Mouse (Mus musculus) gastrocnemius, postnatal 4 days (tissue): ENCODE results near the gene Zbp1. TPM values are rescaled to one million over a fixed set of nuclear protein-coding genes. Genes with fewer than 3 reads are reported as not detected.

ENCODE experiments used
- DNase-seq, 2 experiments: peaks; one replicate each; pipeline ENCODE4 v3.0.0; 2021 to 2022; ENCODE audit warnings: low spot score in 2 of 2, mixed read lengths in 2 of 2
- total RNA-seq, 2 experiments: library from RNA; stranded (reverse); gene quantifications; 2 replicates each; pipeline ENCODE4 v1.2.3; 2021

Gene Zbp1
- total RNA-seq, 2 experiments from 2014 or later = 0.52 to 0.54 TPM

DNA sequence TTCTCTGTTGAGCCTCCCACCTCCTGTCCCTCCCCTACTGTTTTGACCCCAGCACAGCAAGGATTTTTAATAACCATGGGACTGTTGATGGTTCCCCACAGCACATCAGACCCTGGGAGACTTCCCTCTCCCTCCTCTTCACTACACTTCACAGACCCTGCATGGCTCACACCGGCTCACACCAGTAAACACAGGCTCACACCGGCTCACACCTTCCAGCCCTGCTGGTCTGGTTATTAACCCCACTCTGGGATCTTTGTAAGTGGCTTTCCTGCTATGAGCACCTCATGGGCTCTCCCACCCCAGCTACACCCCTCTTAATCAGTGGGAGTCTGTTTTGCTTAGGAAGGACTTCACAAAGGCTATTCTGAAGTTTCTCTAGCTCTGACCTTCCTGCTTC is 29.2 kb upstream of the Zbp1 start:
- DNase-seq = no peak

DNA sequence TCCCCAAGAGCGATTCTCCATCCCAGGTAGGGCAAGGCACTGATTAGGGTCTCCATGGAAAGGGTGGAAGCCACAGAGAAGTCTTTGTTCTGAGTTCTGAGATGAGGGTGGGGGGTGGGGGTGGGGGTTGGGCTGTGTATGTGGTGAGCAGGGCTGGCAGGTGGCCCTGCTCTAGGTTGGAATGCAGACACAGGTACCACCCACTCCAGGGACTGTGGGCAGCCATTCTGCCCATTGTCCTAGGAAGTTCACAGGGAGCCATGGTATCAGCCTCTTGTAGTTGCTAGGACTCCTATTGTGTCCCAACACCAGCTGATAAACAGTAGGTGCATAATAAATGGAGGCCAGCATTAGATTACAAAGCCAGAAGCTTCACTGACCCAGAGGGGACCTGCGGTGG is 28.5 kb upstream of the Zbp1 start:
- no peak for DNase-seq

DNA sequence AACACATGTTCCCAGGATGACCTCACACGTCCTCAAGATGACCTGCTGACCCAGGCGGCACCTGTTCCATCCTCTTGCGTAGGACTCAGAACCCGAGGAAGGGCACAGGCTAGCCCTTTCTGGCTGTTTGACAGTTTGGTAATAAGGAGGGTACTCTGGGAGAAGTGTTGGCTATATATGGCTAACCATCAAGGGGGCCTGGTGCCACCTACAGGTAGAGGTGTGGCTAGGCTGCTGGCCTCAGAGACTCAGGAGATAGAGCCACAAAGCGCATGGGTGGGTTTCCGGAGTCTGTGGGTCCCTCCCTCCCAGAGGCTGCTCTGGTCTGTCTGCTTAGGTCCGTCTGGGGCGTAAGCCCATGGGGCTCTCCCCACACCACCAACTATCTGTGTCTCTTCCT is 28.0 kb upstream of the Zbp1 start:
- DNase-seq = no peak

DNA sequence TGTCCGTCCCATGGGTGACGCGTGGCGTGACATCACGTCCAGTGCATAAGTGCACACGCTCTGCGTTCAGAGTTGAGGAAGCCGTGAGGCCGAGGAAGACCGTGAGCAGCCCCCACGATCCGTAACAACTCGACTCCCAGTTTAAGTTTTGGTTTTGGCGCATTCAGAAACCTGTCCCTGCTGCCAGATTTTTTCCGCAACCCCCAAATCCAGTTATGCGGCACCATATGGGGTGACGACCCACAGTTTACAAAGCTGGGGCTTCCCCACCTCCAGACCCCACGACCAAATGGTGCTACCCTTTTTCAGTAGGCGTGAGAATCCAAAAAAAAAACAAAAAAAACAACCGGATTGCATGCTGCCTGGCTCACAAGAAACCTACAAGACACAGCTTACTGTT is 26.5 kb upstream of the Zbp1 start:
- no peak for DNase-seq

DNA sequence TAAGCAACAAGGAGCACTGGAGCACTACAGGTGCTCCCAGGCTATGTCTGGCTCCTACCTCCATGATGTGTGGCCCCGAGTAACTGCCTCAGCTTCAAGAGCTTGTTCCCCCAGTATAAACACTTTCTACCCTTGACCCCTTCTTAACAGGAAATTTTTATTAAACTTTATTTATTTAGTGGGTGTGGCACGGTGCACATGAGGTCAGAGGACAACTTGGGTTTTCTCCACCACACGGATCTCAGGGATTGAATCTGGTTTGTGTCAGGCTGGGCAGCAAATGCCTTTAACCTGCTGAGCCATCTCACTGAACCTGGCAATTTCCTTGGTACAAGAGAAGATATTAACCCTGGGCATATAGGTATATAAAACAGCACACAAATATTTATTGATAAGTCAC is 25.4 kb upstream of the Zbp1 start:
- DNase-seq = no peak

DNA sequence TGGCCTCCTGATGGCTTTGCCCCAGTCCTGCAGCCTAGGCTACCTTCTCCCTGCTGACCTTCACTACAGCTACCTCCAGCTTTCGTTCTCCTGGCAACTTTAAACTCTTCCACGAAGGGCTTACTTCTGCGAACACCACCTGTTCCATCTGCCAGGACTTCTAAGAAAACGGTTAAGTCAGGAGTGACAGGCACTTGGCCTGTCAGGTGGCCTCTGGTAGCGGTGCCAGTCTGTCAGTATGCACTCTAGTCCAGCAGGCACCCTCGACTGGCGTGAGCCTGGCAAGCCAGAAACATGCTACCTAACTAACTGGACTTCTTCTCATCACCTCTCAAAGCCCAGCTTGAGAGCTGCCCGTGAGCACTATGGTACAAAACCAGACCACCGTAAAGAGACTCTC is 24.9 kb upstream of the Zbp1 start:
- DNase-seq = no peak

DNA sequence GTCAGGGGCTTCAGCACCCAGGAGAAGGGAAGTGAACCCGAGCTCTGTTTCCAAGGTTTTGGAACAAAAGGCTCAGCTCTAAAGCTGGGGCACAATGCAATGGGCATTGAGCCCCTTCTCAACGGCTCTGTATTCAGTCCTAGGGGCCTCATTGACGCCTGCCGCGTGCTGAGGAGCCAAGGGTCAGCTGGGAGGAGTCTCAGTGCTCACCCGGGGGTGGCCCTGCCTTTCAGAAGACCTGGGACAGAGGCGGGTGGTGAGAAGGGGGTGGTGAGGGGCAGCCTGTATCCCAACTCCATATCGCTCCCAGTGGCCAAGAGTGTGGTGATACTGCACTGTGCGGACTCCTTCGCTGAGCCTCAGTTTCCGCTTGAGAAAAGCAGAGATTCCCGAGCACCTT is 24.2 kb upstream of the Zbp1 start:
- no peak for DNase-seq

DNA sequence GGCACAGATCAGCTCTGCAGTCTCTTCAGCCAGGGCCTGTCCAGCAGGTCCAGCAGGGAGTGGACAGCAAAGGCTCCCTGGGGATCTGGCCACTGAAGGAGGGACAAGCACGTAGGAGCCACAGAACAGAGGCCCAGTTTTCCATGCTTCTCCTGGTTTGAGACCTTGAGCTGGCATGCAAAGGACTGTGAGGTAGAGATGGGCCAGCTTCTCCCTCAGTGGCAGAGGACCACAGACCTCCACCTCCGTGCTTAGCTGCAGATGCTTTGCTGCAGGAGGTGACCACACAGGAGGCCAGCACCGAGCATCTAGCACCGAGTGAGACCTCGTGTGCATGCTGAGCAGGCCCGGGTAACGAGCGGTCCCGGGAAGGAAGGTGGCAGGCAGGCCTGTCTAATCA is 22.0 kb upstream of the Zbp1 start:
- DNase-seq = no peak

DNA sequence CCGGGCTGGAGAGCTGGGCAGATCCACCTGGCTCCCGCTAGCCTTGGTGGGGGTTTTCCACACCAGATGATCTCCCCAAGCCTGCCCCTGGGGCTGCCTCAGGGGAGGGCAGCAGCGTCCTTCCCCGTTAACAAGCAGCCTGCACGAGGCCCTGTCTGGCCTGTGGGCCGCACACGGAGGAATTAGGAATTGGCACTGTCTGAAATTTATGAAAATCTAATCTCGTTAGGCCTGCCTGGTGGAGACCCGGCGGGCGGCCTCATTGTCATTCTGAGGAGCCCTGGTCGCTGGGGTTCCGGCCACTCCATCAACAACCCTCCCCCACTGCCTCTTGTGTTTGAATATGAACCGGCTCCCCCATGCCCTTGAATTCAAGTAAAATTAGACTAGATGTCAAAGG is 19.8 kb upstream of the Zbp1 start:
- no peak for DNase-seq

DNA sequence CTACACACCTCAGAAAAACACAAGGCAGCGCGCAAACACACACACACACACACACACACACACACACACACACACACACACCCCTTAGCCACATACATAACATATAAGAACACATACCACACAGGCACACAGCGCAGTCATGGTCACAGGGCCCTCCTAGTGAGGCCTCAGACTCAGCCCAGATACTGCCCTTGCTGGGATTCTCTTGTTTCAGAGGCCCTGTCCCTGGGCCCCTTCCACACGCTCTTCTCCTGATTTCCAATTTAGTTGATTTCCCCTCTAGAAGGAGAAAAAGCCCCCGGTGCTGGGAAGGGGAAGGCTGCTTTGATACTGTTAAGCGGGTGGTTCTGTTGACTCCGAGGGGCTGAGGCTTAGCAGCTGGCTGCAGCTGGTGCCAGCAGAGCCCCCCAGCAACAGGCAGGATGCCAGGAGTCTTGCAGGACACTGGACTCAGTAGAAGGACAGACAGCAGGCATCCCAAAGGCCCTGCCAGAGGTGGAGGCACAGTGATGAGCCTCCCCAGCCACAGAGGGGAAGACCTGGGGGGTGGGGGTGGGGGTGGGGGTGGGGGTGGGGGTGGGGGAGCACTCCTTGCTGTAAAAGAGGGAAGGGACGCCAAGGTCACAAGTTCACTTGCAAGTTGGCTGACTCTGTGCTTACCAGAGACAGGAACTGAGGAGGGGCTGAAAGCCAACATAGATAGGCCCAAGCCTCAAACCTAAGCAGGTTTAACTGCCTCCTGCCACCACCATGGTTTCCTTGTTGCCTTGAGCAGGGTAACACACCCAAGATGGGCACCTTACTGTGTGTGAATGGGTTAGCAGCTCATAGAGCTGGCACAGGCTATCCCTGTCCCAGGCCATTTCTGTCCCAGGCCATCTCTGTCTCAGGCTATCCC is 17.0 kb upstream of the Zbp1 start:
- no peak for DNase-seq

DNA sequence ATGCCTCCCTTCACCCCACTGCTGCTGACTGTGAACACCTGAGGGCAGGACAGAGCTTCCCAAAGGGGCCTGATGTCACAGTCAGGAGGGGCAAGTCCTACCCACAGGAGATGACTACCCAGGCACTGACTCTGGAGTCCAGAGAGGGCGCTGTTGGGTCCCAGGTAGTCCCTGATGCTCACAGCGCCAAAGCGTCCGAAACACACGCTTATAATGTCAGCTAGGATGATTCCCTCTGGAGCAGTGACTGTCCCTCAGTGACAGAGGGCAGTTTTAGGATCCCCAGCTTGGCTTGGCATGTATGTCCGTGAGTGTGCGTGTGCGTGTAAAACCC is 14.0 kb upstream of the Zbp1 start:
- DNase-seq = no peak

DNA sequence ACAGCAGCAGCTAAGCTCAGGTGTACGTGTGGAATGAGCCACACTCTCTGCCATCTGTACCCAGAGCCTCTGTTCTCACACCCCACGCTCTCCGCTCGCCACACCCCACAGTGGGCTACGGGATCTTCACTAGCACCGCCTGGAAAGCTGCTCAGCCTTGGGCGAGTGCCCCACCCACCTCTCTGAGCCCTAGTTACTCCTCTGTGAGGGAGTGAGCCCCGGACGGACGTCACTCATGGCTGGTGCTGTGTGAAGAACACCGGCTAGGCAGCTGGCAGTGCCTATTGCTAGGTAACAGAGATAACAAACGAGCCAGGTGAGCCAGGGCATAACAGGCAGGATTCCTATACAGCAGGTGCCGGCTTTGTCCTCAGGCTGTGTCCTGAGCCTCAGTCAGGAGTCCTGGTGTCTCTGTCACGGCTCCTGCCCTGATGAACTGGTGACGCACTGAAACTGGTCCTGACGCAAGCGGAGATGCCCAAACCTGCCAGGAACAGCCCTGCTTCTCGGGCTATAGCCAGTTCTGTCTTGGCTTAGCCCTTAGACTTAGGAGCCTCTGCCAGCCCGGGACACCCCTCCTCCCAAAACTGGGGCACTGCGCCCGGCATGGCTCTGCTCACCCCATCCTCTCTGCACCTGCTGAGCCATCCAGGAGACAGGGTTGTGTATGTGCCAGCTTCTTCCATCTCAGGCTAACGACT is 13.5 kb upstream of the Zbp1 start:
- DNase-seq = no peak

DNA sequence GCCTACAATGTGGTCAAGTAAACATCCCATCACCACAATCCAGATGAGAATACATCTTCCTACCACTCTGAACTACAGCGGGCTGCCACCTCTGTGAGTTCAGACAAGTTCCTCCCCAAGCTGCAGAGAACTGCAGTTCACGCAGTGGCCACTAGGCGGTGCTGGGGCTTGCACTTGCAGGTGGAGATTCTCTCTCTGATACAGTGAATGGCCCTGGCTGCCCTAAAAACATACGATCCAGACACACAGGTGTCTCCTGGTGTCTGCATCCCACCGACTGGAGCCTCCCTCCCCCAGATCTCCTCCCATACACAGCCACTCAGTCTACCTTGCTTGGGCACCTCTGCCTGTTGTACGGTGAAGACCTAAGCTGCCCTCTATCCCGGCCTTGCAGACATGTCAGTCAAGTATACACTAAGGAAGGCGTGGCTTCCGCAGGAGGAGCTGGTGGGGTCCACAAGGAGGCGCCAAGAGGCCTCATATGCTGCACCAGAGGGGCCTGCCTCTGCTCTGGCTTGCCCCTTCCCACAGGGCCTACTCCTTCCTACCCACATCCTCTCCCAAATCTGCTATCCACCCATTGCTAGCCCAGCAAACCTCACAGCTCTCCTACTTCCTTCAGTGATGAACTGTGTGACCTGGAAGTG is 11.0 kb upstream of the Zbp1 start:
- peak; percentile 90 to 91 for DNase-seq

DNA sequence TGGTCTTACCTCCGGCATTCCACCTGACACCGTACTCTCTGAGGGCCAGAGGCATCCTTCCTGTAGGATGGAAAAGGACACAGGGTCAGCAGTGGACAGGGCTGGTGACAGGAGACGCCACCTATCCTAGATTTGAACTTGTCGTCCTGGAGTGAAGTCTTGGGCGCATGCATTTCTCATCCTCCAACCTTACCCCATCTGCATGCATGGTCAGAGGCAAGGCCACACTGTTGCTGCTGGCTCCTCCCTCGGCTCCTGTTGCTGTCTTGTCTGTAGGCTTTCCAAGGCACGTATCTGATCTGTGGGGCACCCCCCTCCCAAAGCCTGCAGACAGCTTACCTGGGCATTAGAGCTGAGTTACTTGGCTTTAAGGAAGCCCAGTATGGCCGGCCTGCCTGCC is 9.8 kb upstream of the Zbp1 start:
- DNase-seq = no peak

DNA sequence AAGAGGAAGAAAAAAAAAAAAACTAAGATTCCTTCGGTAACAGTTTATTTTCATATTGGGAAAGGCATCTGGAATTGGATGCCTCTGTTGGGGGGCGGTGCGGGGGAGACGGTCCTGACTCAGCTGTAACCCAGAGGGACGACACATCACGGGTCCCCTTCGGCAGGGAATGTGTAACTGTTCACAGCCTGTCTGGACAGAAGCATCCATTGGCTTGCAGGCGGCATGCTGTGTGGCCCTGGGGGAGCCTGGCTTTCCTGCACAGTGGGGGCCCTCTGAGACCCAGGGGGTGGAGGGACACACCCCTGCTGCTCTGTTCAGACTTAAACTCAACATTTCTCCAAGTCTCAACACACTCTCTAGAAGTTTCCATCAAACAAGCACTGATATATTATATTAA is 8.1 kb upstream of the Zbp1 start:
- DNase-seq = no peak

DNA sequence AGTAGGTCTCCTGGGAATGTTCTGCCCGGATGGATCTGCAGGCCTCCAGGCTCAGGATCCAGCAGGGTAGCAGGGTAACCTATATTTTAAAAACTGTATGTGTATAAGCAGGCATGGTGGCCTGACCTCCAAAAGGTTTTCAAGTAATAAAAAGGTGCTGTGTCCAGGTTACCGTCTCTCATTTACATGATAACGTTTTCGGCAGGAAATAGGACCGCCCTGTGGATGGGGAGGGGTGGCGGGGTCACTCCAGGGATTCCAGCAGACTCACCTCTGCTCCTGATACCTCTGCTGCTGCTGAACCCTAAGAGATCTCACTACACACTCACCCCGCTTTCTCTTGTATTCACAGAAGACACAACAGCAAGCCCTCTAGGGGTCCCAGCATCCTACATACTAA is 7.2 kb upstream of the Zbp1 start:
- DNase-seq = no peak

DNA sequence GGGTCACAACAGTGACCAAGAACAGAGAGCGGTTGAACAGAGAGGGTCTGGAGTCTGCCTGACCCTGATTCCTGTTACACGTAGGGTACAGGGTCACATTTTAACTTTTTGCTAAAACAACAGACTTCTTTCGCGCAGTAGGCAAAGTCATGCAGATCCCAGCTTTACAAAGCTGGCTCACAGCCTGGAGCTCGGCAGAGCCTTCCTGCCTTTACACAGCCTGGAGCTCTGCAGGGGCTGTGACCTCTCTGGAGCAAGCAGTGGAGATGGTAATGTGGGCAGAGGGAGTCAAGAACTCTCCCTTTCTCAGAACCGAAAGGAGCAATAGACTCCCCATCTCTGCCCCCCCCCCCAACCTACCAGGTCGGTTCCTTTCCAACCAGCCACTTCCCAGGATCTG is 6.1 kb upstream of the Zbp1 start:
- DNase-seq = no peak

DNA sequence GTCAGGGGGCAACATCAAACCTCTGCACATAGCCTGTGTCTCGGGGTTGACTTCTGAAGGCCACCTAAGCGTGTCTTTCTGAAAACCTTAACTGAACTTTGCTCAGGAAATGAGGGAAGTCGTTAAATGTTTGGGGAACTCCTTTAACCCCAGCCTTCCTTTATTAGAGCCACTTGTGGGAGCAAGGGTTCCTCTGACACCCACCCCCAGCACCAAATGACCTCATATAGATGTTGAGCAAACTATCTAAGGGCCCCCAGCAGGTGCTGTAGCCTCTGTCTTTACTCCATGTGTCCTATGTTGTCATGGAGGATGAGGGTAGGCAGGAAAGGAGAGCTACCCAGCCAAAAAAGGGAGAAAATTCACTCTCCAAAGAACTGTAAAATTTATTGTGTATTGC is 5.4 kb upstream of the Zbp1 start:
- DNase-seq = no peak

DNA sequence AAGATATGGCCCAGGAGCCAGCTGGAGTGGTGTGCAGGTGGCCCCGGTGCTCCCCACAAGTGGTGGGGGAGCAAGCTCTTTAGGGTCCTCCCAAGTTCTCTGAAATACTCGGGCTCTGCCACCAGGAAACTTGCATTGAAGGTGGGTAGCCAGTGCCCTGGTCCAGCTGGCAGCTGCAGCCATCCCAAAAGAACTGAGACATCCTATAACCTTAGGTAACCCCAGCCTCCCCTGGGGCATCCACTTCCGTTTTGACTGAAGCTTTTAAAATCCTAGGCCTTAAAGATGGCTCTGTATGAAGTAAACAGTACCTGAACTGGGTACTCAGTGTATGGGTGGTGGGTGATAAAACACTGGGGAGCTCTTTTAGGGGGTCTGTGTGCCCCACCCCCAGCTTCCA is 4.8 kb upstream of the Zbp1 start:
- no peak for DNase-seq

DNA sequence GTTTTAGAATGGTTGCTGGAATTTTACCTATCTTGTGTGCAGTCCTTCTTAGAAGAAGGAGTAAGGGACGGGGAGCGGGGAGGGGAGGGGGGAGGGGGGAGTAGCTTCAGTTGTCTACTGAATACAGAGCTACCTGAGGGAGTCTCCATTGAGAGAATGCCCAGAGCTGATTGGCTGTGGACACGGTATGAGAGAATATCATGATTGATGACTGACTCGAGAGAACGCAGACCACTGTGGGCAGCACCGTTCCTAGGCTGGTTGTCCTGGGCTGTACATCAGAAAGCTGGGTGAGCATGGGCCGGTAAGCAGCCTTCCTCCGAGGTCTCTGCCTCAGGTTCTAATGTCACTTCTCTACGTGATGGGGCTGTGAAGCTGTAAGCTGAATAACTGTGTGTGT is 2.0 kb upstream of the Zbp1 start:
- no peak for DNase-seq

DNA sequence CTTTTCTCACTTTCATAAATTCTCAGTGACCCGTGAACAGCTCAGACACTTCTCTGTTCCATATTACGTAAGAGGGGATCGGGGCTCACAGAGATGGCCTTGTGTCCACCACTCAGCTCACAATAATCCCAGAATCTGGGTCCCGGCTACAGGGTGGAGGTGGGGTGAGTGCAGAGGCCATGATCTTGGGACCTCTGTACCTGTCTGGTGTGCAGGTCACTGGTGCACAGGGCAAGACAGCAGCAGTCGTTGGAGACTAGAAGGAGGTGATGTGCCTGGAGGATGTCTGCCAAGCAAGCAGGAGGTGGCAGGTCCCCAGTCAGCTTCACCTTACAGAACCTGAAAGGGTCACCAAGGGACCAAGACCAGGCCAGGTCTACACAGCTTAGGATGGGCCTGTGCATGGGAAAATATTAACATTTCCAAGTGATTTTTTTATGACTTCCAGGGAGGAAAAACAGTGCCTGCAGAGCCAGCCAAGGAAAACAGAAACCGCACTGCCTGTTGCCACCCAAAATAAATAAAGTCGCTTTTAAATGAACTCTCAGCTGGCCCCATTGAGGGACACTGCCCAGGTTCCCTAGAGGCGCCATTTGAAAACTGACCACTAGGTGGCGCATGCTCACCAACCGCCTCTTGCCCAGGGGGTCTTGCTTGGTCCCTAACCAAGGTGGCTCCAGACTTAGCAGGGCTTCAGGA is 682 bp upstream of the Zbp1 start:
- DNase-seq = no peak

DNA sequence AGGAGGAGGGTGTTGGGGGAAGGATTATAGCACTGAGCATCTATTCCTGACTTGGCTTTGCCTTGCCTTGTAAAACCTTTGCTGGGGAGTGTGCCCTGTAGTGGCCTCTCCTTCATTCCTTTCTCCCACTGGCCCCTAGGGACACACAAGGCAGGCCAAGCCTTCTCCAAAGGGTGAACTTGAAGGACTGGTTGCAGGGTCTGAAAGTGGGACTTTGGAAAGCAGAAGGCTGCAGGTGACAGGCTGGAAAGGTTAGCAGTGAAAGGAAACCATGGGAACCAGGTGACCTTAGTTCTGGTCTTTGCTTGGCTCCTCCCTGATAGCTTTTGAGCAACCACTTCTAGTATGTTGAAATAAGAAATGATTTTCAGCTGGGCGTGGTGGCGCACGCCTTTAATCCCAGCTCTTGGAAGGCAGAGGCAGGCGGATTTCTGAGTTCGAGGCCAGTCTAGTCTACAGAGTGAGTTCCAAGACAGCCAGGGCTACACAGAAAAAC is 912 bp downstream of the Zbp1 start:
- DNase-seq = peak in 1 of 2 experiments; percentile 5
